Mouse (Mus musculus) adrenal gland, postnatal 4 days (tissue): ENCODE measurements around the gene Csad. TPM values are rescaled to one million over a fixed set of nuclear protein-coding genes. Genes with fewer than 3 reads are reported as not detected.
A peak's percentile ranks its signal among the peaks of the same experiment; 100 is the strongest.
"Not testable (repeated sequence)": the region's sequence is repeated elsewhere in the genome, so short reads cannot be mapped to it uniquely, and the experiment has no call there.

ENCODE experiments used
- DNase-seq, 2 experiments: peaks; one replicate each; pipeline ENCODE4 v3.0.0; 2021 to 2022; ENCODE audit warnings: low spot score in 2 of 2, mixed read lengths in 2 of 2
- total RNA-seq, 2 experiments: library from RNA; stranded (reverse); gene quantifications; 2 replicates each; pipeline ENCODE4 v1.2.3; 2021

The Csad gene
- total RNA-seq, 2 experiments from 2014 or later, result 90.0 to 106 TPM

DNA sequence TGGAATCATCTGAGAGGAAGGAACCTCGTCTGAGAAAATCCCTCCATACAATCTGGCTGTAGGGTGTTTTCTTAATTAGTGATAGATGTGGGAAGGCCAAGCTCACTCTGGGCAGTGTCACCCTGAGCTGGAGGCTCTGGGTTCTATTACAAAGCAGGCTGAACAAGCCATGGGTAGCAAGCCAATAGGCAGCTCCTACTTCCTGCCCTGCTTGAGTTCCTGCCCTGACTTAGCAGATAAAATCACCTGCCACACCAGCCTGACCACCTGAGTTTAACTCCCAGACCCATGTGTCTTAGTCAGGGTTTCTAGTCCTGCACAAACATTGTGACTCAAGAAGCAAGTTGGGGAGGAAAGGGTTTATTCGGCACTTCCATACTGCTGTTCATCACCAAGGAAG is 35.5 kb downstream of the Csad start:
- DNase-seq, result no peak

DNA sequence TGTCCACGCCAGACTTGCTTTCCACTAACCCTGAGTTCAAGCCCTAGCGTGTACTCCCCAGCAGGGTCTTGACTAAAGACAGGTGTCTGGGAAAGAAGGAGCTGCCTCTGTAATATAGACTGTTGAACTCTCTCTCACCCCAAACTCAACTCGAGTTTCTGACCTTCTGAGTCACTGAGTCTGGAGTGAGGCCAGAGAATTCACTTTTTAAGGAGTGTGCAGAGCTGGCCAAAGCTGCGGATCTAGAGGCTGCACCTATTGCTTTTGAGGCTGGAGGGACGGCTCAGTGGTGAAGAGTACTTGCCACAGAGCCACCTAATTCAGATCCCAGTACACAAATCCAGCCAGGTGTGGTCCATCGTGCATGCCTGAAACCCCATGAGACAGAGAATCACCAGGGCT is 36.9 kb downstream of the Csad start:
- no peak for DNase-seq

DNA sequence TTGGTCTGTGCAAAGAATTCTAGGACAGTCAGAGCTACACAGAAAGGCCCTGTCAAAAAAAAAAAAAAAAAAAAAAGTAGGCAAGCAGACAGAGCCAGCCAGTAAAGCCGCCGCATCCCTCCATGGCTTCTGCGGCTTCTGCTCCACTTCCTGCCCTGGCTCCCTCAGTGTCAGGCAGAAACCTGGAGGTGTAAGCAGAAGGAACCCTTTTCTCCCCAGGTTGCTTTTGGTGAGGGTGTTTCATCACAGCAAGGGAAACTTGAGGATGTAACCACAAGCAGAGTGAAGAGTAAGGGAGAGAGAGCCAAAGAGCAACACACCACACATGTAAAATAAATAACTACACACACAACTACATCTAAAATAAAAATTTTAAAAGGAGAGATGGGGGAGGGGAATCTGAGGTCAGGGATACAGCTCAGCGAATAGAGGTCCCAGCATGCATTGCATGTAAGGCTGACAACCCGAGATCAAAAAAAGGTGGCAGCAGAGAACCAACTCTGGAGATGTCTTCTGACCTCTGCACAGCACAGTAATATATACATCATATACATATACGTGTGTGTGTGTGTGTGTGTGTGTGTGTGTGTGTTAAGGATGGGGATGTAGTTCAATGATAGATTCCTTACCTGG is 38.9 kb downstream of the Csad start:
- DNase-seq, result no peak

DNA sequence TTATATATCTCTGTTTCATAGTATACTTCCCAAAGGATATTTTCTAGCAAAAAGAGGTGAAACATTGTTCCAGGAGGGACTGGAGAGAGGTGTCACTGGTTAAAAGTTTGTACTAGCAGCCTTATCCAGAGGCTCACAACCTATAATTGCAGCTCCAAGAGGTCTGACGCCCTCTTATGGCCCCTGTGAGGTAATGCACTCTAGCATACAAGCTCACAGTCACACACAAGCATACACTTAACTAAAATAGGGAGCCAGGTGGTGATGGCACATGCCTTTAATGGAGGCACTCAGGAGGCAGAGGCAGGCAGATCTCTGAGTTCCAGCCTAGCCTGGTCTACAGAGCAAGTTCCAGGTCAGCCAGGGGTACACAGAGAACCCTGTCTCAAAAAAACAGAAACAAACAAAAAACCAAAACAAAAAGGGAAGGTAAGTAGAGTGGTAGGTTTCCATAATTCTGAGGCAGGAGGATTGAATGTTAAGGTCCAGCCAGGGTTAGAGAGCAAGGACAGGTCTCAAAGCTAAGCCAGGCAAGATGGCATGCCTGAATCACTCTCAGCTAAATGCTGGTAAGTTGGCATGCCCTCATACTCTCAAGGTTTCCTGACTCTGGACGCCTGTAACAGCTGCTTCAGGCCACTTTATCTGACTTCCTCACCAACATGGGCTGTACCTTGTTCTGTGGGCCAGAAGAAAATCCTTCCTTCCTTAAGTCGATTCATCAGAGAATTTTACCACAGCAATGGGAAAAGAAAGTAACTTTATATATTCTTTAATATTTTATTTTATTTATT is 40.4 kb downstream of the Csad start:
- DNase-seq, result no peak

DNA sequence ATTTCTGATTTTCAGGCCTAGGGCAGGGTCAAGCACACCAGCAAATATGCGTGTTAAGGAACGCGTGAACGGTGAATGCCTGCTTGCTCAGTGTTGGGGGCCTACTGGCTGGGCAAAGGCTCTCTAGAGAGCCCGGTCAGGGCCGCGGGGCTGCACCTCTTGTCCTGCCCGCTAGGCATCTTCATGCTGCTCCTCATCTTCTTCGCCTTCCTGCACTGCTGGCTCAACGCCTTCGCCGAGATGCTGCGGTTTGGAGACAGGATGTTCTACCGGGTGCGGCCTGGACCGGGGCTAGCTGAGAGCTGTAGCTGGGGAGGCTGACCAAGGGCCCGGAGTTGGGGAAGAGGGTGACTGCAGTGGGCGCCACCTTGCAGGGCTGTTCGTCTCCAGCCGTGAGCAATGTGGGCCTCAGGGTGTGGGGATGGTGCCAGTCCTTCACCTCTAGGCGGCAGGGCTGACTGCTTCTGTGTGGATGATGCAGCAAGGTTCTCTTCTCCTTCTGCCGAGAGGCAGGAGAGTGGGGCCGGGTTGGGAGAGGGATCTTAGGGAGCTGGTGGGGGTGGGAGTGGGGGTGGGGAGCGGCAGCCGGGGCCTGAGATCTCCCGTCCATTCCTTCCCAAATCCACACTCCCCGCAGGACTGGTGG is 44.0 kb downstream of the Csad start:
- DNase-seq, result no peak

DNA sequence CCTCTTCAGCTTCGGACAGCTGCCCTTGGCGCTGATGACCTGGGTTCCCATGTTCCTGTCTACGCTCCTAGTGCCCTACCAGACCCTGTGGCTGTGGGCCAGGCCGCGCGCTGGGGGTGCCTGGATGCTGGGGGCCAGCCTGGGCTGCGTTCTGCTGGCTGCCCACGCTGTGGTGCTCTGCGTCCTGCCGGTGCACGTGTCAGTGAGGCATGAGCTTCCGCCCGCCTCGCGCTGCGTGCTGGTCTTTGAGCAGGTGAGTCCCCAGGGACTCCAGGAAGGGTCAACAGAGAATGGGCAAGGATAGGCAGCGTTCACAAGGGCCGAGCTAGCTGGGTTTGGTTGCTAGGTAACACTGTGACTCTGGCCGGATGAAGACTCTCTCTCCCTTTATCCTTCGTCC is 47.7 kb downstream of the Csad start:
- DNase-seq, result no peak

DNA sequence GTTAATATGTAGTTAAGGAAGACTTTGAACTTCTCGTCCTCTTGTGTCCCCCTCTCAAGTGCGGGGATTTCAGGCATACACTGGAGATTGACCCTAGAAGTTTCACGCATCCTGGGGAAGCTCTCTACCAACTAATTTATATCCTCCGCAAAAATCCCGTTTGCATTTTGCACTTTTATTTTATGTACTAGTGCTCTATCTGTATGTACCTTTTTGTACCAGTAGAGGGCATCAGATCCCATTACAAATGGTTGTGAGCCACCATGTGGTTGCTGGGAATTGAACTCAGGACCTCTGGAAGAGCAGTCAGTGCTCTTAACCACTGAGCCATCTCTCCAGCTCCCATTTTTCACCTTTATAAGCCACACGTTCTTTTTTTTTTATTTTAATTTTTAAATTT is 49.5 kb downstream of the Csad start:
- not testable (repeated sequence) for DNase-seq

DNA sequence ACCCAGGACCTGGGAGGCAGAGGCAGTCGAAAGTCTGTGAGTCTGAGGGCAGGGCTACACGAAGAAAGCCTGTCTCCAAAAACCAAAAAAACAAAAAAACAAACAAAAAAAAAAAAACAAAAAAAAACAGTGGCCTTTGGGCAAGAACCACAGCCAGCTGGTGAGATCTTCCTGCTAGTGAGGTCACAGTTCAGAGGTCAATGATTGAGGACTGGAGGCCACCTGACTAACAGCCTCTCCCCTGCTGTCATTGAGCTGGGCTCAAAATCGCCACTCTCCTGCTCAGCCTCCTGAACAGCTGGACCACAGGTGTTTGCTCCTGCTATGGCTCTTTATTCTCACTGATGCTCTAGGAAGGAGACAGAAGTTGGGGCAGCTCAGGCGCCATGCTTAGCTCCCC is 51.9 kb downstream of the Csad start:
- no peak for DNase-seq

DNA sequence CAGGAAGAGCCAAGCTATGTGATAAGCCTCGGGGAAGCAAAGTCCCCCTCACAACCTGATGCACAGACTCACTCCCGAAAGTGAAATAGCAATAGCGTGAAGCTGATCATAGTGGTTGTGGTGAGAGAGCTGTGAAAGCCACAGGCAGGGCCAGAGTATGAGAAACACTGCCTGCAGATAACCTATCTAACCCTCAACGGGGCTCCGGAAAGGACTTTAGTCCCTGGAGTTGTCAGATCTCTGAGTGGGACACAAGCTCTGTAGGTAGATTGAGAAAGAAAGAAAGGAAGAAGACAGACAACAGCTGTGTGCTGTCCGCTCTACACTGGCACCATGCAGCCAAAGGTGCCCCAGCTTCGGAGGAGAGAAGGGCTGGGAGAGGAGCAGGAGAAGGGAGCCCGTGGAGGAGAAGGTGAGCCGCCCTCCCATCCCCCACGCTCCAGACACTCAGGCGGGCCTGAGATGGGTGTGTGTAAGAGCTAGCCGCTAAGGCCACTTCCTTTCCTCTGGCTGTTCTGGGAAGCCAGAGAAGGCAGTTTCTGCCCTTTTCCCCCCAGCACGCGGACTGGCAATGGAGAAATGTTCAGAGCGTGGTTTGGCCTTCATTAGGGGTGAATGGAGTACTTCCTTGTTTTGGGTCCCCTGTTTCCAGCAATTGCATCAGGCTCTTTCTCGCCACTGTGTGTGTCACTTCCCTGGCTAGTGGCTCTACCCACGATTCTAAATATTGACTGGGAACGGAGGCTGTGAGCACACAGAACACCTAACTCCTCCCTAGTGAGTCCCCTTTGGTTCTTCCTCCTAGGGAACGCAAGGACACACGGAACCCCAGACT is 54.0 kb downstream of the Csad start, which contains the start of gene Soat2:
Gene Soat2 (plus strand): TSS at position 226 of the 835 bp plus-strand sequence.
- DNase-seq, result no peak

DNA sequence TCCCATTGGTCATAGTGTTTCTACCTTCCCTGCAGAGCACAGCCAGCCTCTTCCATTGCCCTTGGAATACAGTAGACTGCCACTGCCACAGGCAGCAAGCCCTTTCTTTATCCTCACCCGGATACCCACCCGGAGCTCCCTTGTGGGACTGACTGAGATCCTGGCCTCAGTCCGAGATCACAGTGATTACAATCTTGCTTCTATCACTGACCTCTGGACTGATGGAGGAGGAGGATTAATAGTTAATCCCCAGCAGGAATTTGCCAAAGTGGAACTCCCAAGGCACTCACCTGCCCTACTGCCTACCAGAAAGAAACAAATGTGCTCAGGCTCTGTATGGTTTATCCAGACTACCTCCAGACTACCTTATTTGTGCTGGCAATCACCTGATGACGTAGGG is 55.0 kb downstream of the Csad start:
- no peak for DNase-seq

DNA sequence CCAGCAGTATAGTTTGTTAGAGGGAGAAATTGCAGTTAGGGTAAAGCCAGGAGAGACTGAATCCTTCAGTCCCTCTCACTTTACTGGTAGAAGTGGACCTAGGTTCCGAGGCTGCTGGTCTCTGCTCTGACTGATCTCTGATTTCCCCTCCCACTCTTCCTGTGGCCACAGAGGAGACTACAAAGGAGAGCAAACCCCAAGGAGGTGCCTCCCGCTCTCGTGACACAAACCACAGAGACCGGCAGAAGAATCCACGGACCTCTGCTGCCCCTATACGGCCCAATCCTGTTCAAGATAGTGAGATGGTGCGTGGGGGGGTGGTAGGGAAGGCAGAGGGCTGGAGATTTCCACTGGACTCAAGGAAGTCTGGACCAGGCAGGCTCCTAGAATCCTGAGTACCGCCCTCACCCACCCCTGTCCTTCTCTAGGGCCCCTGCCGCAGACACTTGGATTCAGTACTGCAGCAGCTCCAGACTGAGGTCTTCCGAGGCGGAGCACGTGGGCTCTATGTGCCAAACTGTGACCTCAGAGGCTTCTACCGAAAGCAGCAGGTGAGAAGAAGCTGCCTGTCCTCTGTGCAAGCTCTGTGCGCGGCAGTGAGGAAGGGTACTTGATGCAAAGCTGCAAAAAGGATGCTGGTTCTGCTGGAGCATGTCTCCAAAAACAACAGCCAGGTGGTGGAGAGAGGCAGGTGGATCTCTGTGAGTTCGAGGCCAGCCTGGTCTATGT is 56.7 kb downstream of the Csad start:
- no peak for DNase-seq

DNA sequence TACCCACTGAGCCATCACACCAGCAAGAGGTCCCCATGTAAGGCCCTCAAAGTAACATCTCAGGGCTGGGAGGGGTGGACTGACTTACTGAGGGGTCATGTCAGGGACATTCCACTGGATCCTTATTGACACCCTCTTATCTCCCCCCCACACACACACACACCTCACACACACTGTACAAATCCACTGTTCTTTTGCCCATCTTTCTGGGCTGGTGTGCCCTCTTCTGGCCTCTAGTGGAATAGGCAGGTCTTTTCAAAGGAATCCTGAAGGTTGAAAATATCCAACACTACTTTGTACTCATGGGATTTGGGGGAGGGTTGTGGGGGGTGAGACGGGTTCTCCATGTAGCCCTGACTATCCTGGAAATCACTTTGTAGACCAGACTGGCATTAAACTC is 57.6 kb downstream of the Csad start:
- DNase-seq, result no peak

DNA sequence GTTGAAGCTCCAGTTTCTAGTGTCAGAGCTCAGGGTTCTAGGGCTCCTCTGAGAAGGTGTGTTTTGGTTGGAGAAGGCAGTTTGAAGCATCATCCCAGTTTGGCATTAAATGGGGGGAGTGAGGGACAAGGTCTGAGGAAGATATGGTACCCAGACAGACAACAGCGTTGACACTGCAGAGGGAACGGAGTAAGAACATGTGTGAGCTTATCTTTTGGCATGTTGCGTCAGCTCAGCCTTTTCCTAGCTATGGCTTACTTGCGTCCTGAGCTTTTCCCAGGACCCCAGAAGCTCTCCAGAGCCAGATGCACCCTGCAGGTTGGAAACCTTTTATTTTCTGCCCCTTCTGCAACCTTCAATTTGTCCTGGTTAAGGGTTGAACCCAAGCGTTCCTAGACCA is 58.4 kb downstream of the Csad start:
- no peak for DNase-seq

DNA sequence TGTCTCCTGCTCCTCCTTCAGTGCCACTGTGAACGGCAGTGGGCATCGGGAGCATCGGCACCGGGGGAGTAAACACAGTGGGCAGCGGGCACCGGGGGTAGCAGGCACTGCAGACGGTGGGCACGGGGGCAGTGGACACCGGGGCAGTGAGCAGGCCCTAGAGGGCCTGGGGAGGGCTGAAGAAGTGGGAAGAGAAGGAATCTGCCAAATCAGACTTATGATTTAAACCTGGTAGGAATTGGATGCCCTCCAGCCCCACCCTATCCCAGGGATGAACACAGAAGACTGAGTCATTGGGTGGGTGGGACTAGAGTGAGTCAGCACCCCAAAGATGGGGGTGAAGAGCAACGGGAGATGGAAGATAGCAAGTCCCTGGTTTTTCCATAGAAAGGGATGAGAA is 59.2 kb downstream of the Csad start:
- DNase-seq, result no peak

DNA sequence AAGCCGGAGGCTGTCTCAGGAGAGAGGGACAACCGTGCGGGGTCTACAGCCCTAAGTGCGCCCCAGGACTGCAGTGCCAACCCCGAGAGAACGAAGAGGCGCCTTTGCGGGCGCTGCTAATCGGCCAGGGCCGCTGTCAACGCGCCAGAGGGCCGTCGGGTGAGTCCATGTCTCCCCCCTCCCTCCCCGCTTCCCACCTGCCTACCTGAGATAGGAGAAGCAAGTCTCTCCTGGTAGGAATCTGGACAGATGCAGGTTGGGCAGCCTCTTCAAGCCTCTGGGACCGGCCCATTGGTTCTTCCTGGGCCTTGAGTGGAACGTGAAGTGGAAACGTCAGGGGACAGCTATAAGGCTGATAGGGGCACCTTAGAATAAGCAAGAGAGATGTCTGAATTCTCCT is 59.8 kb downstream of the Csad start:
- DNase-seq, result no peak

DNA sequence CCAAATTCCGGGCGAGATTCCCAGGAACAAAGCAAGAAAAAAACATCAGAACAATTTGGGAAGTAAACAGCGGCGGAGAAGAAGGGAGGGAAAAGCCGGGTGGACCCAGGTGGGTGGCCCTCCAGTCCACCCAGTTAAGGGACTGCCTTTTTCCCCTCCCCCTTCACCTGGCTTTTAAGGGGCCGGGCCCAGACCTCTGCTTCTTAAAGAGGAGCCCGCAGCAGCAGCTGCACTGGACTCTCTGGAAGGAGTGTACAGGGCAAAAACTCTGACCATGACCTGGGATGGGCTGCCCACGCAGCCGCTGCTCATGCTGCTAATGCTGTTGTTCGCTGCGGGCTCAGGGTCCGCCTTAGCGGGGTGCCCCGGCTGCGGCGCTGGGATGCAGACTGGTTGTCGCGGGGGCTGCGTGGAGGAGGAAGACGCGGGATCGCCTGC is 60.2 kb downstream of the Csad start, which contains the start of gene Igfbp6:
Gene Igfbp6 (plus strand): TSS at position 89 of the 438 bp plus-strand sequence.
- no peak for DNase-seq

DNA sequence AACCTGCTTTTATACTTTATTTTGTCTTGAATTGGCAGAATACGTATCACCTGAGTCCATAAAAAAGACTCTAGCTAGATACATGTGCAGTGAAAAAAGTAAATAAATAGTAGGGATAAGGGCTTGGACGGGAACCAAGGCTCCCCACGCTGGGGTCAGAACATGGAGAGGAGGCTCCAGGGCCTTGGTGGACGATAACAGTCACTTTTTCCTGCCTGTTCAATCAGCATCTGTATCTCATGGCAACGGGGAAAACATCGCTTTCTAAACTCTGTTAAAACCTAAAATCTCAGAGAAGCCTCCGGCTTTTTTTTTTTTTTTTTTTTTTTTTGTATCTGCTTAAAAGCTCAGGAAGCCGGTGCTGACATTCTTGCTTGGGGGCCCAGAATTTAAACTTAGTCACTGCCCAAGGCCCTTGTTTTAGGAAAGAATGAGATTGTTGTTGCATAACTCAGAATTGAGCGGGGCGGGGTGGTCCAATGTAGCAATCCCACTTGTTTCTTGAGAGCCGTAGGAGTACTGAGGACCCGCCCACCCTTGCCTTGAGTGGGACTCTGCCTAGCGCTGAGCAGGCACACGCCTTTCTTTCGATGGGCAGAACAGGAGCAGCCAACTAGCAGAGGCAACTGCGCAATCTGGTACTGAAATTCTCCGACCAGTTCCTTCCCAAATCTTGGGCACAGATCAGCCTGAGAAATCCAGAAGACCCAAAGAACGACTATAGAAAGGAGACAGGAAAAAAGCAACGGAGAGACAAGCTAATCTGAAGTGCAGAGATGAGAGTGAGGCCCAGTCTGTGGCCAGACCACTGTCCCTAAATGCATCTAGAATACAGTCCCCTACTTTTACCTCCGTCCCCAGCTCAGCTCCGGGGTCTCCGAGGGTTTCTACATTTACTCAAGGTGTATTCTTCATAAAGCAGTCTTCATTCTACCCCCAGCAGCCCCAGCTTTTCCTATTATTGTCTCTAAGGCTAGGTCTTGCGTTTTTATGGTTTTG is 61.3 kb downstream of the Csad start:
- no peak for DNase-seq

DNA sequence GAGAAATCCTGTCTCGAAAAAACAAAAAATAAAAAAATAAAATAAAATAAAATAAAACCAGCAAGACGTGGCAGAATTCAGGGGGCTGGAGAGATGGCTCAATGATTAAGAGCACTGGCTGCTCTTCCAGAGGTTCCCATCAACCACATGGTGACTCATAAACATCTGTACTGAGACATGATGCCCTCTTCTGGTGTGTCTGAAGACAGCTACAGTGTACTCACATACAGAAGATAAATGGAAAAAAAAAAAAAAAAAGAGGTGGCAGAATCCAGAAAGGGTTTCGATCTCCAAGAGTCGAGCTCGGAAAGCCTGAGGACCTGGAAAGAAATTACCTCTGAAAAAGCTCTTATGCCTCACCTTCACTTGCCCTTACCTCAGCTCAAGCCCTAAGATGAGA is 63.4 kb downstream of the Csad start:
- no peak for DNase-seq

DNA sequence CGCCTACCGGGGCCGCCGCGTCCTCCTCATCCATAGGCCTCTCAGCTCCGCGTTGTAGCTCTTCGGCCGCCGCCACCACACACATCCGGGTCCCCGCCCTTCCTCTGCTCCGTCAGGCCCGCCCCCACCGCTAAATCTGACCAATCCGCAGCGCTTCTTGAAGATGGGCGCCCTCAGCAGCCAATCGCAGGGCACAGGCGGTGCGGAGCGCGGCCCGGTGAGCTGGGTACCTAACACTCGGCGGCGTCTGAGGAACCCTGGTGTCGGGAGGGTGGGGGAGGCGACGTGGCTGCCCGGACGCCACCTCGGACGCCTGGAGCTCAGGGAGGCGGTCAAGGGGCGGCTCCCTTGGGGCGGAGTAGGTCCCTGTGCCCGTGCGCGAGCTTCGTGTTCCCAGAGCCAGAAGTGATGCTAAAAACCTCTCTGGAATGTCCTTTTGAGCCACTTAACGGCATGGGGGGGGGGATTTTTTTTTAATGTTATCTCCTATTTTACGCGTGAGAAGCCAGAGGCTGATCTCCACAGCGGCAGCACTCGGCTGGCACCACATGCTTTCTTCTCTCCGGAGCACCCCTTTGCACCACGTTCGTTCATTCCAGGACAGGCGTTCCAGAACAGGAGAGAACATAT is 68.3 kb downstream of the Csad start, which contains the start of gene Spryd3:
Gene Spryd3 (minus strand): TSS at position 106 of the 630 bp plus-strand sequence.
- peak; percentile 96 to 98 for DNase-seq
